Mouse (Mus musculus) gastrocnemius, postnatal 25 days (tissue): Measurements from ENCODE around the gene Fam78a. TPM values are rescaled to one million over a fixed set of nuclear protein-coding genes. Genes with fewer than 3 reads are reported as not detected.

Experiments
- DNase-seq: peaks from one replicate; pipeline ENCODE4 v3.0.0; 2022
- long read RNA-seq, 2 experiments: library from polyadenylated mRNA; stranded (forward); transcript quantifications; one replicate each; pipeline ENCODE4 v2.0.0; 2021
- total RNA-seq, 2 experiments: library from RNA; stranded (reverse); gene quantifications; 1 replicate in 1 of 2; 2 replicates in 1 of 2; pipeline ENCODE4 v1.2.3; 2021

The Fam78a gene
- 10 to 100 TPM; 15.1 to 15.9 TPM for total RNA-seq
- long read RNA-seq, experiment 1, partial matches to known transcripts = 0 of 6 reads
- long read RNA-seq, experiment 1, other reads (novel, unspliced or antisense) = 6 of 6 reads
- long read RNA-seq, experiment 2, full-length matches to known transcripts = 1 of 12 reads
- long read RNA-seq, experiment 2, partial matches to known transcripts = 2 of 12 reads
- long read RNA-seq, experiment 2, other reads (novel, unspliced or antisense) = 9 of 12 reads

DNA sequence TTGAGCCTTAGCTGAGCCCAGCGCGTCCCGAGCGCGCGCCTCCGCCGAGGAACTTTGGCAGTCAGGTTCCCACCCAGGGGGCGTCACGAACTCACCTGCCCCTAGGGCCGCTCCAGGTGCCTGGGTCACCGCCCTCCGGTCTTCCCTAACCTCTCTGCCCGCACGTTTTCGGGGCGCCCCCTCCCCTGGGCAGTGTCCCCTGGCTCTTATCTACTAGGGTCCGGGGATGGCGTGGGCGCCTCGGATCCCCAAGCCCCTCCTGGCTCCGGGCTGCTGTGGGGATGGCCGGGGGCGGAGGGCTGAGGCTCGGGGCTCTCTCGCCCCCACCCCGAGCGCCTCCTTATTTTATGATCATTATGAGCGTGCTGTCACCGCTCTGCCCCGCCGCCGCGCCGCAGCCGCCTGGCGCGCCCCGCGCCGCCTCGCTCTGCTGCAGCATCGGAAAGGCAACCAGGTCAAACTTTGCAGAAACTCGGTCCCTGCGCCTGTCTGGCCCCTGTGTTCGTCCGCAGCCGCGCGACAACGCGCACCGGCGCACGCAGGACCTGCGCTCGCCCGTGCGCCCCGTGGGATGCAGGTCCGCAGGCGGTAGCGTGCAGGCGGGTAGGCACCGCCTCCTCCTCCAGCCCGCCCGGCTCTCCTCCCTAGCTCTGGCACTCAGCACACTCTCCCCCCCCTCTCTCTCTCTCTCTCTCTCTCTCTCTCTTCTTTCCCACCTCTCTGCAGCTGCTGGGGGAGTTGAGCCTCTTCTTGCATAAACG lies at the start of gene Fam78a:
TSS of gene Fam78a (minus strand) at position 747 of the 761 bp plus-strand sequence.
- peak; percentile 61 for DNase-seq

DNA sequence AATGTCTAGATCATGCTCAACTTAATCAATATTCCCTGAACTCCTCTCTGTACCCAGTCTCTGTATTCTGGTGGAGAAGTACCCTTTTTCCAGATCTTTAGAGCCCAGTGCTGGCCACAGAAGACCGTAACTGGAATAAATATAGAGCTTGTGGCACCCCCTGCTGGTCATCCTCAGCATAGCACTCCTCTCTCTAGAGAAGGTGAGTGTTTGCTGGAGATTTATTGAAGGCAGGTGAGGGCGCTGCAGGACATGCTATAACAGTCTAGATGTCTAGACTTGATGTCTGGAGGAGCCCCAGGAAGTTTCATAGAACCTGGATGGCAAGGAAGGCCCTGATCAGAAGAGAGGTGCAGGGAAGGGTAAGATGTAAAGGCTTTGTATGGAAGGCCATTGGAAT lies 49.4 kb upstream of the Fam78a start:
- DNase-seq = peak; percentile 77

DNA sequence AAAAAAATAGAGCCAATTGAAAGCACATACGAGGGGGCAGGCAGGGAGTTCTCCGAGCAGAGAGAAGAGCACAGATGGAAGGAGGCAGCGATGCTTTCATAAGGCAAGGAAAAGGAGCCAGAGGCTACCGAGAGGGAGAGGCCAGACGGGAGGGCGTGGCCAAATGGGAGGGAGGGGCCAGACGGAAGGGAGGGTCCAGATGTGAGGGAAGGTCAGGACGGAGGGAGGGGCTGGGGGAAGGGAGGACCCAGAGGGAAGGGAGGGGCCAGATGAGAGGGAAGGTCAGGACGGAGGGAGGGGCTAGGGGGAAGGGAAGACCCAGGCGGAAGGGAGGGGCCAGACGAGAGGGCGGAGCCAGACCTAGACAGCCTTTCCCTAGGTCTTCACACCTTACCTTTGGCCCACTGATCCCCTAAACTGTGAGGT lies 47.9 kb upstream of the Fam78a start:
- DNase-seq = peak; percentile 81

DNA sequence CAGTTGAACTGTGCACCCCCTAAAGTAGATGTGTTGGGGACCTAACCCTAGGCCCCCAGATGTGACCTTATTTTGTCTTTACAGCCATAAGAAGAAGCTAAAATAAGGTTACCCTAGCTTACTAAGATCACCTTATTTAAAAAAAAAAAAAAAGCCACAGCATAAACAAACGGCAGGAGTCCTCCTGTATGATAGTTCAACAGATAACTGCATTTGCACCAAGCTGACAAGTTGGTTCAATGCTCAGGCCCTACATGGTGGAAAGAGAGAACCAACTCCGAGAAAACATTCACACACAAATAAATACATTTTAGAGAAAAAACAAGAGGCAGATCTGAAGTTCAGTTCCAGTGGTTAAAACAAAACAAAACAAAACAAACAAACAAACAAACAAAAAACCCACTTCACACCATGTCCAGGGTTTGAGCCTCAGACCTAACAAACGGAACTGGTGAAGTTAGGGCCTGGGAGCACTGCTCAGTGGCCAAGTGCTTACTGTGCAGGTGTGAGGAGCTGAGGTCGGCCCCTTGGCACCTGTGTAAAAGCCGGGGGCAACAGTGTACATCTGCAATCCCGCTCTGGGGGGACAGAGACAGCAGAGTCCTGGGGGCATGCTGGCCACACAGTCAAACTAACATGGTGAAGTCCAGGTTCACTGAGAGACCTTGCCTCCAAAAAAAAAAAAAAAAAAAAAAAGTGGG lies 47.4 kb upstream of the Fam78a start:
- no peak for DNase-seq

DNA sequence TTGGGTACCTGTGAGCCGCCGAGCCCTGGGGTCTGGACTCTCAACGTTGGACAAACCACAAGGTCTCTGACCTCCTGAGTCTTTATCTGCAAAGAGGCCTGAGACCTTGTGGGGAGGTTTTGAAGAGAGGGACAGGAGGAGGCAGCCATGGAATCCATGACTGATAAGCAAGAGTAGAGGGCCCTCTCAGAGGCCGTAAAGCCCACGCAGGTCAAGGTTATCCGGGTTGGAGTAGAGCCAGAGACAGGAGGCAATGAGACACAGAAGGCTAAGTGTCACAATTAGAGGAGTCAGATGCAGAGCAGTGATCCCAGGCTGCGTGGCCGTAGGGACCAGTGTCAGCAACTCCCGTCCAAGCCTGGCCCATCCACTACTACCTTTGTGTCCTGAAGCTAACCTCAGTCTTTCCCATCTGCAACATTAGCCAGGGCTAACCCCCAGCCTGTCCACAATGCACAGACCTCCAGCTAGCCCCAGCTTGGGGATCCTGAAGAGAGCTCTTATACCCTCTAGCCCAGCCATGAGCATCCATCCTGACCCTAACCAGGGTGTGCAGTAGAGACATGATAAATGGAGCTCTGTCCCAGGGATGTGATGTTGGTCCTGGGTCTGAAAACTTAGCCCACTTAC lies 46.7 kb upstream of the Fam78a start:
- DNase-seq = no peak

DNA sequence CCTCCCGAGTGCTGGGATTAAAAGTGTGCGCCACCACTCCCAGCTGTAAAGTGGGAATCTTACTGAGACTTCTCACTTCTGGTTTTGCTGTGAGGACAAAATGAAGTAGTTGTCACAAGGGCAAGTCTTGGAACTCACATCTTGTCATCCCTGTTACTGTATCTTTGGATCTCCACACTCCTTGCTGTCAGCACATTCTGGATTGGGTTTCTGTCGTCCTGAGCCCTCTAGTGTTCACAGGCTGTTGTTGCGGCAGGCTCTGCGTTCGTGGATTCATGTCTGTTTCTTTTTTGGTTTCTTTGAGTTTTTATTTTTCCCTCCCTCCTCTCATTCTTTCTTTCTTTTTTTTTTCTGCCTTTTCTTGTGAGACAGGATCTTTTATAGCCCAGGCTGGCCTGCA lies 45.8 kb upstream of the Fam78a start:
- DNase-seq = peak; percentile 59

DNA sequence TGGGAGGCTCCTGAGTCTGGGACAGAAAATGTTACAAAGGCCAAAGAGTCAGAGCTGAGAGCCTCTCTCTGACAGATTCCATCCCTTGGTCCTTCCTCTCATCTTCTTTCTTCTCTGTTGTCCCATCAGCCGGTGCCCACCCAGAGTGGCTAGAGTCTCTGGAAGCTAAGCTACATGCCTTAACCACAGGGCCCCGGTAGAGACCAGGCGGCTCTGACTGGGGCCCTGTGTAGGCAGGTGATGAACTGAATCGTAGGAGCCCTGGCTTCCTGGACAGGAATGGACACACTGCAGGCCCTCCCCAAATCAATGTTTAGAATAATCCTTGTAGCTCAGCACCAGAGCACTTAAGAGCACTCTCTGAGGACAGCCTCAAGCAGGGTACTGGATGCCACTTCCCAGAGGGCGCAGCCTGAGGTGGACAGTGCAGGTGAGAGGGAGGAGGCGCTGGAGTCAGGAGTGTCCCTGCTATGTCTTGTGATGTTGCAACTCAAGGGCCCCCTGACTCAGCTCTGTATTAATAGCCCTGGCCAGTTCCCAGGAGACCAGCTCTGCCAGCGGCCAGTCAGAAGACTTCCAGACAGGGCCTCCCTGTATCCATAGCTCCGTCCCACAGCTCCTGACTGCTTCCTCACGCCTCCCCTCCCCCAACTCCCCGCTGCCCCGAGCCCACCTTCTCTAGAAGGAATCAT lies 44.9 kb upstream of the Fam78a start:
- DNase-seq = peak; percentile 82

DNA sequence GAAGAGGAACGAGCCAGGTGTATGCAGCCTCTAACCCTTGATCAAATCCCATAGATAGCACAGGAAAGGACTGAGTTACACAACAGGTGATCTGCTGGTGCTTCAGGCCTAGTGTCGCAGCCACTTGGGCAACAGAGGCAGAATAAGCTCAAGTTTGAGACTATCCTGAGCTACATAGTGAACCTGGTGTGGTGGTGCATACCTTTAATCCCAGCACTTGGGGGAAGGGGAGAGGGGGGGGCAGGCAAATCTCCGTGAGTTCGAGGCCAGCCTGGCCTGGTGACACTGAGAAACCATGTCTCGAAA lies 43.8 kb upstream of the Fam78a start:
- DNase-seq = no peak

DNA sequence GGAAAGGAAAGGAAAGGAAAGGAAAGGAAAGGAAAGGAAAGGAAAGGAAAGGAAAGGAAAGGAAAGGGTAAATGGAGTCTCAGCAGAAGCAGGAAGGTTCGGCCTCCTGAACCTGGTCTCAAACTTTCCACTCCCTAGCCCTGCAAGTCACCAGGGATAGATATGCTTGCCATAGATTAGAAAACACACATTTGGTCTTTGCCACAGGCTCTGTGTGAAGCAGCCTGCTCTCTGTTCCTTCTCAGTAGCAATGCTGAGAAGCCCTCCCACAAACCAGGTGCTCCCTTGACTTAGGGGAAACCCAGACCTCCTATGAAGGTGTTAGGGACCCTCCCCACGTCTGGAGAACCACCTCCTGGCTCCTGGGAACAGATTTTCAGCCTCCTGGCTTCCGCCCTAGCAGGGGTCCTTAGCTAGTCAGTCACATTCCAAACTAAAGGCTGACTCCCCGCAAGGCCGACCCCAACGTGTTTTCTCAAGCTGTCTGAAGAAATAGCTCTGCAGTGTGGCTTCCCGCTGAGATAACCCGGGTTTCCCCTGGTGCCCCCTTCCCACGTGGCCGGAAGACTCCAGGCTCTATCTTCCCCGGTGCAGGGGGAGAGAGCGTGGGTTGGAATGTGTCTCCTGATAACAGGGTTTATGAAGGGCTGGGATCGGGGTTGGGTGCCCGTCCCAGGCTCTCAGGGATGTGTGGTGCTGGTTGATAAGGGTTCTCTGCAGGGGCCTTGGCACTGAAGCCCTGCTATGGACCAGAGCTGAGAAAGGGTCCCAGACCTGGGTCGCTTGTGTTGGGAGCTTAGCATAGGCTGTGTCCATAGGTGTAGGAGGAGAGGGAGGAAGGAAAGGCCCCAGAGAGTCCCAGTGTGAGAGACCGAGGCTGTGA lies 43.2 kb upstream of the Fam78a start:
- DNase-seq = no peak

DNA sequence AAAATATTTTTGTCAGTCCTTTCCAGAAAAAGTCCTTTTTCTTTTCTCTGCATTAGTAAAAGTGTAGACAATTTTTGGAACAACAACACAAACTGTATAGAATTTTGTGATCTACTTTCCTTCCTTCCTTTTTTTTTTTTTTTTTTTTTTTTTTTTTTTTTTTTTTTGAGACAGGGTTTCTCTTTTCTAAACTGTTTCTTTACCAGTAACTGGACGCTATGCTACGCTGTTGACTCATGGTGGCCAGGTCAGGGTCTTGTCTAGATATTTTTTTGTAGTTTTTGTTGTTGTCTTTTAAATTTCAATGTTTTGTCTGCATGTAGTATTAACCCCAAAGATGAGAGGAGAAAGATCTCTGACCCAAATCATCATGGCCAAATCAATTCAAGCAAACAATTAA lies 37.1 kb upstream of the Fam78a start:
- DNase-seq = no peak

DNA sequence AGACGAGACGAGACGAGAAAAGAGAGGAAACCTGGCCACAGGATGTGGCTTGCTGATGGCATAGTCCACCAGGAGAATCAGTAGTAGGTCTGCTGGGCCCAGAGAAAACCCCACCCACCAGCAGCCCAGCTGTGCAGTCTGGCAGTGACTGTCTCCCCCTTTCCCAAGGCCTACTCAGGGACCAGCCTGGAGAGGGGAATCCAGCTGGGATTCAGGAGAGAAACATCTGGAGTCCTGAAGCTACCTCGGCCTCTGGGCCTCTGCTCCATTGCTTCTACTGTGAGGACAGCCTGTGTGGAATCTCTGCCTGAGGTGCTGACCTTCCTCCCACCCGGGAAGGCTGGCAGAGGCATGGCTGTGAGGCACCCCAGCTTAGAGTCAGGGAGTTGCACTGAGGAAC lies 36.5 kb upstream of the Fam78a start:
- peak; percentile 69 for DNase-seq

DNA sequence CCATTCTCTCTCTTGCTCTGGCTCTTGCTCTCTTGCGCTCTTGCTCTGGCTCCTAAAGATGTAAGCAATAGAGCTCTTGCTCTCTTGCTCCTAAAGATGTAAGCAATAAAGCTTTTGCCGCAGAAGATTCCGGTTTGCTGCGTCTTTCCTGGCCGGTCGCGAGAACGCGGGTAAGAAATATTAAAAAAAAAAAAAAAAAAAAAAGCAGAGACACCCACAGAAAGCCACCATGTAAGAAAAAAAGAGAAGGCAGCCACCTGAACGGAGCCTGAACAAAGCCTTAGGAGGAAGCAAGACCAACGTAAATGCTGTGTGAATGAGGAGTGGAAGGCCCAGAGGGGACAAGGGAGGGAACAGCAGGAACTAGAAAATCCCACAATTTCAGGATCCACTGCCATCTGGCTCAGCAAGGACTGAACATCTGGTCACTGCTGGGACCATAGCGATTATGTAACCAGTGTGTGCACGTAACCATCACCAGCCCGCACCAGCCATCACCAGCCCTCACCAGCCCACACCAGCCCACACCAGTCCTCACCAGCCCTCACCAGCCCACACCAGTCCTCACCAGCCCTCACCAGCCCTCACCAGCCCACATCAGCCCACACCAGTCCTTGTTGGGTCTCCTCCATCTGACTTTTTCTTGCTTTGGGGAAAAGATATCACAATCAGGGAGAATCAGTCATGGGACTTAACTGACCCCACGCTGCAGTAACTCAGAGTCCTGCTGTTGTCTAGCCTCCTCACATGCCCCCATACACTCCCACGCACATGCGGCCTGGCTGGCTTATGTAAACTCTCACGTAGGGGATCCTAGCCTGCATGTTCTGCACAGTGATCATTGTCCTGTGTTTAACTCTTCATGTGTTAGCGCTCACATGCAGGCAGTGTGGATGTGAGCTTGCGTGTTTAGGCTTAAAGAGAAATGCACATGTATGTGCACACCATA lies 35.4 kb upstream of the Fam78a start:
- peak; percentile 68 for DNase-seq

DNA sequence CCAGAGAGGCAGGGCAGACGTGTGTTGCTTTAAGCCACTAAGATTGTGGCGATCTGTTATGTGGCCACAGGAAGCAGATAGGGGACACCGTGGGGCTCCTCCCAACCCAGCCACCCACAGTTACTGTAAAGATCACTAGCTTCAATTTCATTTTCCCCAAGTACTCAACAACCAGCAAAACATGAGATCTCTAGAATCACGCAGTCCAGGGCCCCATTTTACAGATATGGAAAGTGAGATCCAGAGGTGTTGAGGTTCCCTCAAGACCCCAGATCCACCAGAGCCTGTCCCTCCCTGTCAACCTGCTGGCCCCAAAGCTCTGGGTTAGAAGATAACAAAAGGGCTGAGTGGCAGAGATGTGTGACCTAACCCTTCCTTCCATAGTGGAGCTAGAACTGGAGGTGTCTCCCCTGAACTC lies 31.2 kb upstream of the Fam78a start:
- no peak for DNase-seq

DNA sequence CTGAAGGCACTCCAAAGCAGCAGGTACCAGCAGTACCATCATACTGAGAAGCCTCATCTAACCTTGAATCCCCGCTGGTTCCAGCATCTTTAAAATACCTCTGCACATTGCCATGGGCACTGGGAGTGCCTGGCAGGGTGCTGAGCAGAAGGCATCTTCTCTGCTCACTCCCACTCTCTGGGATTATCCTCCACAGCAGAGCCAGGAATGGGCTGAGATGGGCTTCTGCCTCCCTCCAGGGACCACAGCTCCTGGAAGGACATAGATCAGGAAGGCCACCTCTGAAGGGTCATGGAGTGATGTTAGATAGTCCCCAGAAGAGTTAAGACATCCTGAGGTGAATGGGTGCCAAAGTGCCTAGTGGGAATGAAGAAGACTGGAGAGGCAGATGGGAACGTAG lies 27.9 kb upstream of the Fam78a start:
- DNase-seq = no peak

DNA sequence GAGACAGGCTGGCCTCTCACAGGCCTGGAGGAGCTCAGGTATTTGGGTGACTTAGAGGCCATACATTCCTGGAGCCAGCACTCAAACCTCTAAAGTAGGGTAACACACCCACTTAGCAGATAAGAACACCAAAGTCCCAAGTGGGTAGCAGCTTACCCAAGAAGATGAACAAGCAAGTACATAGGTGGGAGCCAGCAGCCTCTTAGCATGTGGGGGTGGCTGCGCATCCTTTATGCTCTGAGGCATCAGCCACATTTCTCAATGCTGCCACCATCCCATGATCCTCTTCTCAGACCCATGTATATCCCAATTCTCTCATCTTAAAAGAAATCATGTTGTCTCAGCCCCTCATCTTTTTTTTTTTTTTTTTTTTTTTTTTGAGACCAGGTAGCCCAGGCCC lies 26.6 kb upstream of the Fam78a start:
- no peak for DNase-seq

DNA sequence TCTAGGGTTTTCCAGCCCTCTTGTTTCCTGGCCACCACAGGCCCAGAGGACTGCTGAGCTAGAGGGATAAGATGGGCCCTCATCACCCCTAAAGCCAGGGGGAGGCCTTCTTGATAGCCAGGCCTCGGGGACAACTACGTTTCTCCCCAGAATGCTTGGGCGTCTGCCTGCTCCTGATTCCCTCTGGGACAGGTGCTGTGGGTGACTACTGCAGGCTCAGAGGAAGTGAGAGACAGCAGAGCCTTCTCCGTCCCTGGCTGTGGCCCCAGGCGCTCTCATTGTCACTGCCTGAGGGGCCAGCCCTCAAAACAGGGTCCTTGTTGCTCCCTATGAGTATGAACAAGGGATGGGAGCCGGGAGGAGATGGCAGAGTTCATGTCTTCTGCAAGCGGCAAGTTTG lies 21.3 kb upstream of the Fam78a start:
- DNase-seq = no peak

DNA sequence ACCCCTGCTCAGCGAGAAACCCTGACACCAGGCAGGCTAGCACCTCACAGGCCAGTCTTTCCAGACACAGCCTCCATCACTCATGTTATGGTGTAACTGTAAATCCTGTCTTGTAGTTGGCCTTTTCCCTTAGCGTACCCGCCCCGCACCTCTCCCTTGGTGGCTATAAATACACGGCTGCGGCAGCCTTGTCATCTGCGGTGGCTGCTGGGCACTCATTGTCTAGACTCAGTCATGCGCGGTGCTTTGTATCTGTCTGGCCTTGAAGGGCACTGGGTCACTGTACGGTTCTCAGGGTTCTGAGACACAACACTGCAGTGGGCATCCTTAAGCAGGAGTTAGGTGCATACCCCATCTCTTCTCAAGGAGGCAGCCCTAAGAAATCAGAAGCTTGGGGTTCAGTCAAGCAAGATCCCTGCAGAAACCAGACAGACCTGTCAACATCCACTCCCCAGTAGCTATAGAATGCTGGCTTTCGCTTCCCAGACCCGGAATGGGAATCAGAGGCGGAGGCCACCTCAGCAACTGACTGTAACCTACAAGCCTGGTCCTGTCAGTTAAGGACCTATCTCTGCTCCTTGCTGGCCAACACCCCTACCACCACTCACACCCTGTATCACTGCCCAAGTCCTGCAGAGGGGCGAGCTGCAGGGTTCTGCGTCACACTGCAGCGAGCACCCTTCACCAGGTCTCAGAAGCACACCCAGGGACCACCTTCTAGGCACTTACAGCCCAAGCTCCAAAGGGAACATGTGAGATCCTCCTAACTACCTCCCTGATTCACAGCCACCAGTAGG lies 20.7 kb upstream of the Fam78a start:
- no peak for DNase-seq

DNA sequence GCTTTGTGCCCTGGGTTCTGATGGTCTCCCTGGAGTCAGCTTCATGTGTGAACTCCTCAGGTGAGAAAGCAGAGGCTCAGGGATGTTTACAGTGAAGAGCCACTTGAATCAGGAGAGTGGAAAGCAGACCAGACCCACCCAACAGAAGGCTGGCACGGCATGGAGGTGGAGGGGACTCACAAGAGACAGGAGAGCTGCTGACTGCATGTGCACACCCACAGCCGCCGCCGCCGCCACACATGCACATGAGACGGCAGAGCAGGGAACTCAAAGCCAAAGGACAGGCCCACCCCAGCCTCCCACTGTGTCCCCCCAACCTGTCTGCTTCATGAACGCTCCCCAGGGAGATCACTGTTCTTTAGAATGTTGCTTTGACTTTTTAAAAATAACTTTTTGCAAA lies 19.5 kb upstream of the Fam78a start:
- no peak for DNase-seq

DNA sequence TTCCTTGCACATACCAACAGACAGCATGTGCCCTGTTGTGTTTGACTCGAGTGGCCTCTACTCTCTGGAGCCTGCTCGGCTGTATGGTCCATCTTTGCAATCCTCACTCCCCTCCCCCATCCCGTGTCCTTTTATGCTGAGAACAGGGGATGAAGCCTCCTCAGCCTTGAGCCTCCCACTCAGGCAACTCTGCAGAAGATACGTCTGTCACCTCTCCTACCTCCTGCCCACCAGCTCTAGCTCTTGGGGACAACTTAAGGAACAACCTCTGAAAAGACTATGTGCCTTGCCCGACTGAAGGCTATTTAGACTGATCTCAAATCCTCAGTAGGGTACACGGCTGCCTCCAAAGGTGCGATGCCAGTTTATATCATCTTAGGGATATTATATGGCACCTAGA lies 18.9 kb upstream of the Fam78a start:
- DNase-seq = no peak
